Mouse (Mus musculus) liver, embryonic 15.5 days (tissue): ENCODE measurements at regions not wholly inside any gene's neighbourhood (a gene's known extent, or its start where the extent isn't known, plus 50 kb on each side); places are given as distances from the start of the nearest gene placed in this dataset.

Source experiments
- ATAC-seq: fragments of 200-750 bp; cut with Nextera tagmentation; 2 replicates; pipeline ENCODE4 v1.8.0; 2017; ENCODE audit warnings: moderate number of reproducible peaks, mild to moderate bottlenecking, moderate library complexity; ENCODE audit not compliant: insufficient read depth
- H3K27ac ChIP-seq: fragments of 300-500 bp; sonication (generic); replicated peaks from 2 replicates; pipeline ENCODE4 v1.5.1; 2015; ENCODE audit warnings: mild to moderate bottlenecking, inconsistent platforms
- H3K27me3 ChIP-seq: fragments of 300-500 bp; sonication (generic); 2 replicates; pipeline ENCODE4 v1.6.1; 2015; ENCODE audit warnings: mild to moderate bottlenecking, inconsistent platforms
- H3K36me3 ChIP-seq: fragments of 300-500 bp; sonication (generic); replicated peaks from 2 replicates; pipeline ENCODE4 v1.6.1; 2015; ENCODE audit warnings: moderate library complexity, mild to moderate bottlenecking, inconsistent platforms
- H3K4me1 ChIP-seq: fragments of 300-500 bp; sonication (generic); replicated peaks from 2 replicates; pipeline ENCODE4 v1.6.1; 2015; ENCODE audit warnings: inconsistent platforms
- H3K4me2 ChIP-seq: fragments of 300-500 bp; sonication (generic); 2 replicates; pipeline ENCODE4 v1.6.1; 2015; ENCODE audit warnings: moderate library complexity, mild to moderate bottlenecking, inconsistent platforms
- H3K4me3 ChIP-seq: fragments of 300-500 bp; sonication (generic); replicated peaks from 2 replicates; pipeline ENCODE4 v1.5.1; 2015; ENCODE audit warnings: mild to moderate bottlenecking, inconsistent platforms
- H3K9ac ChIP-seq: fragments of 300-500 bp; sonication (generic); 2 replicates; pipeline ENCODE4 v1.6.1; 2015; ENCODE audit warnings: moderate library complexity, mild to moderate bottlenecking, inconsistent platforms
- H3K9me3 ChIP-seq: fragments of 300-500 bp; sonication (generic); replicated peaks from 2 replicates; pipeline ENCODE4 v1.6.1; 2016; ENCODE audit warnings: inconsistent platforms
- WGBS: fragments of 180-500 bp; shearing (Covaris S2); methylation state at CpG from one replicate; pipeline ENCODE4 v1.1.7; 2015; ENCODE audit warnings: mixed read lengths; ENCODE audit not compliant: insufficient replicate concordance; 5-methylcytosine and 5-hydroxymethylcytosine counted together

DNA sequence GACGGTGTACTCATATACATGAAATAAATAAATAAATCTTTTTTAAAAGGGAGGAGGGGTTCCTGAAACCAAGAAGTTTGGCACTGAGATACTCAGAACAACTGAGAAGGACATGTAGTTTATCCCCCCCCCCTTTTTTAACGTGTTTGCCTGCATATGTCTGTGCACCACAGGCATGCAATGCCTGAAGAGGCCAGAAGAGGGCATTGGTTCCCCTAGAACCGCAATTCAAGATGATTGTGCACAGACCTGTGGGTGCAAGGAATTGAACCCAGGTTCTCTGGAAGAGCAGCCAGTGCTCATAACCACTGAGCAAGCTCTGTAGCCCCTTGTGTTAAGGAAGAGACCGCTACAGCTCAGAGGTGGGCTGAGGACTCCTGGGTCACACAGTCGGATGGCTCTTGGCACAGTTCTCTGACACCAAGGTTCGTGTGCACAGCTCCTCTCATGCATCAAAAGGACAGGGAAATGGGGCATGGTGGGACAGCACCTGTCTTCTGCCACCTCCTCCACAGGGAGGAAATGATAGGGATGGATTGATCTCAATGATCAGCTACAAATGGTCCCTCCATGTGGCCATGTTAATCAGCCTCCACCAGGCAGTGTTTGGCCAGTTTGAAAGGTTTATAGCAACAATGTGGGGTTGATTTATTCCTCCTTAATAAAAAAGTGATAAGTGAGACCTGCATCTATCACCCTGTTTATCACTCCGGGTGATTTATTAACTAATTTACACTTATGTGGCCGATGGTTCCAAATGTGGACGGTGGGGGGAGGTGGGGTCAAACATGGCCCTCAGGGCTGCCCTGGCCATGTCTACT is 58.5 kb upstream of the Top1 start:
- Histone ChIP-seq H3K9me3 (no peaks in the 10 kb centered on the region), H3K4me1 (no peaks in the 10 kb centered on the region), H3K4me3 (no peak overlapping the region), H3K27ac (no peak overlapping the region), H3K4me2 (no peak overlapping the region), H3K9ac (no peak overlapping the region), H3K36me3 (no peaks in the 10 kb centered on the region), H3K27me3 (peaks cover 15% of the 10 kb centered on the region; the same call in 1 of the 2 replicates)
- WGBS: 61% methylated on average over 9 of the region's 9 CpGs
- no peak for ATAC-seq

DNA sequence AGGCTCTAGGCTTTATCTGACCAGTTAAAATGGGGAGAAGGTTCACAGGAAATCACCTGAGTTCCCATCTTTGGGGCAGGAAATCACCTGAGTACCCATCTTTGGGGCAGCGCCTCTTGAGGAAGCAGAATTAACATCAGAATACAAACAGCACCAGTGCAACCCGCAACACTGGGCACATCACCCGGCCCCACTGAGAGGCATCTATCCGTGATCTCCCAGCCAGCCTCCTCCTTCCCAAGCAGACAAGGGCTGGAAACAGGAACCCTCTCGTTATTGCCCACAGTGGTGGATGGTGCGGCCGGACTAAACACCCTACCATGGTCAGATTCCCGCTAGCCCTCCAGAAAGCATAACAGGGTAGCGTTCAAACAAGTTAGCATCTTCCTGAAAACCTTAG is 57.3 kb upstream of the Top1 start:
- peaks cover 15% of the 10 kb centered on the region; the same call in 1 of the 2 replicates for H3K27me3 ChIP-seq
- no peaks in the 10 kb centered on the region for H3K4me1 ChIP-seq
- H3K4me2 ChIP-seq: no peak overlapping the region
- no peaks in the 10 kb centered on the region for H3K36me3 ChIP-seq
- H3K9ac ChIP-seq: no peak overlapping the region
- H3K9me3 ChIP-seq: no peaks in the 10 kb centered on the region
- 69% methylated on average over 9 of the region's 9 CpGs for WGBS
- H3K27ac ChIP-seq: no peak overlapping the region
- ATAC-seq: no peak
- H3K4me3 ChIP-seq: no peak overlapping the region

DNA sequence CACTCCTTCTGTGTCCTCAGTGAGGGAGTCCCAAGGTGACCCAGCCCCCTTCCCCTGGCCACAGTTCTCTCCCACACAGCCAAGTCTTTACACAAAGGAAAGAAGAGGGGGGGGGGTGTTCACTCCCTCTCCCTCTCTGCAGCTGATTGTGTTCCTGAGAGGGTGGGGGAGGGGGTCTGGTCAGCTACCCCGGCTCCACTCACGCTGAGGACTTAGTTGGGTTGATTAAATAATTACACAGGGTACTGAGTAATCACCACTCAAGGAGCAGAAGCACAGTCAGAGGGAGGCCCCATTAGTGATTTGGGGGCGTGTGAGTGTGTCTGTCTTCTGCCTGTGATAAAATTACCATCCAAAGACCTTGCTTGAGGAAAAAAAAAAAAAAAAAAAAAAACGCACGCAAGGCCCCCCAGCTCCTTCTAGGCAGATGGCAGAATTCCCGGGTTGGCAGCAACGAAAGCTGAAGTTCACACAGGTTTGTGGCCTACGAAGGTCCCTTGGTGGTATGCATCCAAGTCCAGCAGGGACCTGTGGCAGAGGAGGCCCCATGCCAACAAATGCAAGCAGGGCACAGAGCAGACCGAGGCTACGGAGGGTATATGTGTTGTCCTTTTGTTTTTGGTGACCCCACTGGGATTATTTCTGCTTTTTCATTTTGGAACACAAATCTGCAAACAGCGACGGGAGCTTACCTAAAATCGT is 55.3 kb upstream of the Top1 start:
- no peak overlapping the region for H3K4me2 ChIP-seq
- H3K36me3 ChIP-seq: no peaks in the 10 kb centered on the region
- no peak overlapping the region for H3K4me3 ChIP-seq
- H3K9me3 ChIP-seq: no peaks in the 10 kb centered on the region
- WGBS: 45% methylated on average over 13 of the region's 13 CpGs
- H3K9ac ChIP-seq: no peak overlapping the region
- ATAC-seq: no peak
- no peaks in the 10 kb centered on the region for H3K4me1 ChIP-seq
- no peak overlapping the region for H3K27ac ChIP-seq
- peaks cover 22% of the 10 kb centered on the region; the same call in 1 of the 2 replicates for H3K27me3 ChIP-seq

DNA sequence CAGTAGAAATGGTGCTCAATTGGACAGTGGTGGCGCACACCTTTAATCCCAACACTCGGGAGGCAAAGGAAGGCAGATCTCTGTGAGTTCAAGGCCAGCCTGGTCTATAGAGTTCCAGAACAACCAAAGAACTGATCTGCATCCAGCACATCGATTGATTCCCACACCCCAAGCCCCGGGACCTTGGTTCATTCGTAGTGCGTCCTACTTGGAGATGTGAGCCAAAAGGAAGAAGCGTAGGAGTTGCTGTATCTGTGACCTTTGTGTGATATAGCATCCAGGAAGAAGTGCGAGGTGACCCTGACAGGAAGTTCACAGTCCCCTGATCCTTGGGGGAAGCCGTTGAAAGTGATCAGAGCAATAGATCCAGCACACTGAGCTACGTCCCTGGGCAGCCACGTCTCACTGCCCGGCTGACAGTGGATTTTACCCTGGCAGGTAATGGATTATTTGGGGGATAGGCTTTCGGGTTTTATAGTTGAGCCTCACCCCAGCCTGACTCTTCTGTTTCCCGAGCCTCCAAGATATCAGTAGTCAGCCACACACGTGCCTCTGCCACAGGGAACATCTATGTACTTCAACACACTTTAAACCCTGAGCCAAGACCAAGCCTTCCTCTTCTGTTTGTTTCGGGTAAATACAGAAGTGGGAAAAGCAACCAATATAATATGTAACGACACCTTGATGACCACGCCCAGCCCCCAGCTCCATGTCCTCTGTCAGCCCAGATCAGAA is 54.1 kb upstream of the Top1 start:
- WGBS: 65% methylated on average over 18 of the region's 18 CpGs
- no peaks in the 10 kb centered on the region for H3K36me3 ChIP-seq
- no peak for ATAC-seq

DNA sequence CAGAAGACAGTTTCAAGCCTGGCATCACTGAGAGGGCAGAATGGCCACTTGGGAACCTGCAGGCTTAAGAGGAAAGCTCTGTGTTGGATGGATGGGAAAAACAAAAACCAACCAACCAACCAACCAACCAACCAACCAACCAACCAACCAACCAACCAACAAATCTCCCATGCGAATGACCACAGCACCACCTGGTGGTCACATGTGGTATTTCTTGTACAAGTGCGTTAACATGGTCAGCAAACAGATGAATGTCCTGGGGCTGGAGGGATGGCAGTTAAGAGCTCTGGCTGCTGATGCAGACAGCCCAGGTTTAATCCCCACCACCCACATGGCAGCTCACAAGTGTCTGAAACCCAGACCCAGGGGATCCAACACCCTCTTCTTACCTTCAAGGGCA is 52.7 kb upstream of the Top1 start:
- Histone ChIP-seq H3K4me1 (0 out of 2 replicates have a peak, but pooled peaks cover 1% of the 10 kb centered on the region), H3K4me2 (no peak overlapping the region), H3K4me3 (no peak overlapping the region), H3K36me3 (no peaks in the 10 kb centered on the region), H3K27ac (no peak overlapping the region), H3K9ac (no peak overlapping the region), H3K9me3 (no peaks in the 10 kb centered on the region), H3K27me3 (peaks cover 20% of the 10 kb centered on the region; the same call in 1 of the 2 replicates)
- WGBS: 8% methylated on average over 2 of the region's 2 CpGs
- no peak for ATAC-seq

More for the DNA sequence above, 54.1 kb upstream of the Top1 start:
- no peaks in the 10 kb centered on the region for H3K9me3 ChIP-seq
- 0 out of 2 replicates have a peak, but pooled peaks cover 12% of the 10 kb centered on the region for H3K27me3 ChIP-seq
- no peak overlapping the region for H3K4me3 ChIP-seq
- no peak overlapping the region for H3K9ac ChIP-seq
- no peak overlapping the region for H3K27ac ChIP-seq
- H3K4me2 ChIP-seq: no peak overlapping the region
- no peaks in the 10 kb centered on the region for H3K4me1 ChIP-seq
